Mouse (Mus musculus): ENCODE measurements around the gene Igf2r. TPM values are rescaled to one million over a fixed set of nuclear protein-coding genes. Genes with fewer than 3 reads are reported as not detected.
A peak's percentile ranks its signal among the peaks of the same experiment; 100 is the strongest.

Igf2r gene
- total and polyA plus RNA-seq, 3 experiments: 25.6 to 61.8 (median 34.6) TPM

GRCm38 (mm10) chr17:12664156-12664555 lies 105.3 kb downstream of the Igf2r start:
- no peak for DNase-seq (ENCODE audit: extremely low read depth)
- peaks cover 4 to 25% of the 10 kb centered on the region in 2 experiments; a peak in 3 of 4 replicates for H3K4me1 ChIP-seq (ENCODE audit: control insufficient read depth in 1 of 2, insufficient read depth in 2 of 2)
- H3K27me3 ChIP-seq (replicated peaks): peaks cover 3% of the 10 kb centered on the region
- H3K36me3 ChIP-seq (replicated peaks in 1 of 2; ENCODE audit: control insufficient read depth in 1 of 2, insufficient read depth in 1 of 2, low read length in 1 of 2): no peaks in the 10 kb centered on the region
- no peak overlapping the region for H3K9ac ChIP-seq (ENCODE audit: insufficient read depth, low read depth)
- H3K27ac ChIP-seq (ENCODE audit: insufficient read depth, low read depth): no peak overlapping the region
- no peak overlapping the region for H3K4me2 ChIP-seq (ENCODE audit: insufficient read depth, low read depth, poor library complexity, severe bottlenecking)
- in situ Hi-C loops (cut with MboI; ENCODE audit: low pct_ligation_motif_present, low pct_unique_long_range_greater_than_20kb, low sequenced_read_pairs): loop anchor here (10.0 to 25.0 kb wide), 2 partner anchors 102 to 249 kb away; no protein-coding TSS in a partner anchor
- H3K4me3 ChIP-seq (replicated peaks in 1 of 3; ENCODE audit: low read depth in 2 of 3, low read length in 2 of 3, poor library complexity in 1 of 3): no peak overlapping the region
- H3K9me3 ChIP-seq (replicated peaks; ENCODE audit: low read length): no peaks in the 10 kb centered on the region
- TF ChIP-seq E2F4 (IDR thresholded peaks at IDR 0.05; ENCODE audit: insufficient replicate concordance, low read depth, low read length): no peak
- TF ChIP-seq USF2 (conservative IDR thresholded peaks at IDR 0.05; ENCODE audit: low read depth, low read length): no peak
- no peak for TF ChIP-seq MAX (IDR thresholded peaks at IDR 0.05; ENCODE audit: low read length)
- no peak for TF ChIP-seq GABPA (IDR thresholded peaks at IDR 0.05; ENCODE audit: insufficient replicate concordance, low read depth, low read length)
- TF ChIP-seq ZNF384 (IDR thresholded peaks at IDR 0.05; ENCODE audit: low read depth, low read length): no peak
- TF ChIP-seq ZMIZ1 (IDR thresholded peaks at IDR 0.05; ENCODE audit: low read depth, low read length): no peak
- no peak for TF ChIP-seq PAX5 (IDR thresholded peaks at IDR 0.05; ENCODE audit: low read length)
- no peak for TF ChIP-seq EP300 (IDR thresholded peaks at IDR 0.05; ENCODE audit: low read length)
- TF ChIP-seq BHLHE40 (IDR thresholded peaks at IDR 0.05; ENCODE audit: low read depth, low read length): no peak
- no peak for TF ChIP-seq ZKSCAN1 (IDR thresholded peaks at IDR 0.05; ENCODE audit: borderline replicate concordance, low read depth, low read length)
- TF ChIP-seq NRF1 (IDR thresholded peaks at IDR 0.05; ENCODE audit: low read depth, low read length): no peak
- TF ChIP-seq MYC (IDR thresholded peaks at IDR 0.05; ENCODE audit: low read depth, low read length): no peak
- H3K79me2 ChIP-seq (replicated peaks; ENCODE audit: control insufficient read depth, extremely low read depth, insufficient read depth, poor library complexity, severe bottlenecking): no peaks in the 10 kb centered on the region
- dilution Hi-C loops (cut with MboI; ENCODE audit: extremely low pct_ligation_motif_present, extremely low pct_unique_long_range_greater_than_20kb, low sequenced_read_pairs): no loop called here

- dilution Hi-C loops (cut with MboI; ENCODE audit: extremely low pct_ligation_motif_present, extremely low pct_unique_long_range_greater_than_20kb, low sequenced_read_pairs): no loop called here
- peak; percentile 41 for DNase-seq (ENCODE audit: extremely low read depth)
- in situ Hi-C loops (cut with MboI; ENCODE audit: low pct_ligation_motif_present, low pct_unique_long_range_greater_than_20kb, low sequenced_read_pairs): loop anchor here (10.0 to 25.0 kb wide), 2 partner anchors 98 to 246 kb away; no protein-coding TSS in a partner anchor
- H3K4me2 ChIP-seq (ENCODE audit: insufficient read depth, low read depth, poor library complexity, severe bottlenecking): no peak overlapping the region
- H3K9me3 ChIP-seq (replicated peaks; ENCODE audit: low read length): no peaks in the 10 kb centered on the region
- no peaks in the 10 kb centered on the region for H3K79me2 ChIP-seq (replicated peaks; ENCODE audit: control insufficient read depth, extremely low read depth, insufficient read depth, poor library complexity, severe bottlenecking)
- no peak overlapping the region for H3K4me3 ChIP-seq (replicated peaks in 1 of 3; ENCODE audit: low read depth in 2 of 3, low read length in 2 of 3, poor library complexity in 1 of 3)
- peaks cover 3% of the 10 kb centered on the region for H3K27me3 ChIP-seq (replicated peaks)
- H3K36me3 ChIP-seq (replicated peaks in 1 of 2; ENCODE audit: control insufficient read depth in 1 of 2, insufficient read depth in 1 of 2, low read length in 1 of 2): no peaks in the 10 kb centered on the region
- no peak overlapping the region for H3K9ac ChIP-seq (ENCODE audit: insufficient read depth, low read depth)
- no peak overlapping the region for H3K27ac ChIP-seq (ENCODE audit: insufficient read depth, low read depth)
- TF ChIP-seq ZKSCAN1 (IDR thresholded peaks at IDR 0.05; ENCODE audit: borderline replicate concordance, low read depth, low read length) (no peak), MYC (IDR thresholded peaks at IDR 0.05; ENCODE audit: low read depth, low read length) (no peak), ETS1 (conservative IDR thresholded peaks at IDR 0.05; ENCODE audit: low read depth, low read length) (no peak), SMC3 (IDR thresholded peaks at IDR 0.05; ENCODE audit: low read depth, low read length) (peak; percentile 66), RAD21 (IDR thresholded peaks at IDR 0.05; ENCODE audit: low read depth, low read length) (peak; percentile 80), POLR2AphosphoS2 (IDR thresholded peaks at IDR 0.05; ENCODE audit: low read depth, low read length) (no peak), MXI1 (IDR thresholded peaks at IDR 0.05; ENCODE audit: low read depth, low read length) (no peak), RCOR1 (conservative IDR thresholded peaks at IDR 0.05; ENCODE audit: low read depth, low read length) (no peak), CTCF (conservative IDR thresholded peaks at IDR 0.05 in 1 of 2, IDR thresholded peaks at IDR 0.05 in 1 of 2; ENCODE audit: low read depth in 2 of 2, low read length in 2 of 2) (peak; percentile 65 to 80; a peak in 3 of 4 replicates), E2F4 (IDR thresholded peaks at IDR 0.05; ENCODE audit: insufficient replicate concordance, low read depth, low read length) (no peak), NRF1 (IDR thresholded peaks at IDR 0.05; ENCODE audit: low read depth, low read length) (no peak), ZNF384 (IDR thresholded peaks at IDR 0.05; ENCODE audit: low read depth, low read length) (no peak), MAFK (IDR thresholded peaks at IDR 0.05; ENCODE audit: insufficient replicate concordance, low read length) (no peak)
- peaks cover 4 to 17% of the 10 kb centered on the region in 2 experiments; a peak in 3 of 4 replicates for H3K4me1 ChIP-seq (ENCODE audit: control insufficient read depth in 1 of 2, insufficient read depth in 2 of 2)
Measured at GRCm38 (mm10) chr17:12660572-12661260, 108.7 kb downstream of the Igf2r start.
